Mouse (Mus musculus) embryonic facial prominence, embryonic 11.5 days (tissue): Measurements from ENCODE around the gene Tectb. TPM values are rescaled to one million over a fixed set of nuclear protein-coding genes. Genes with fewer than 3 reads are reported as not detected.

Experiments used
- ATAC-seq: fragments of 200-750 bp; cut with Nextera tagmentation; replicated peaks from 2 replicates; pipeline ENCODE4 v1.8.0; 2017; ENCODE audit warnings: low read depth; ENCODE audit not compliant: insufficient number of reproducible peaks, low FRiP score, low TSS enrichment
- DNase-seq: peaks from one replicate; pipeline ENCODE4 v3.0.0-alpha.2; 2015; ENCODE audit warnings: low spot score
- H3K27ac ChIP-seq: fragments of 300-500 bp; sonication (generic); replicated peaks from 2 replicates; pipeline ENCODE4 v1.5.1; 2014; ENCODE audit warnings: mild to moderate bottlenecking, low read depth, low read length, control low read depth
- H3K27me3 ChIP-seq: fragments of 300-500 bp; sonication (generic); 2 replicates; pipeline ENCODE4 v1.6.1; 2014; ENCODE audit warnings: mild to moderate bottlenecking, low read length, moderate library complexity, mixed read lengths; ENCODE audit not compliant: control insufficient read depth, insufficient read depth
- H3K36me3 ChIP-seq: fragments of 300-500 bp; sonication (generic); replicated peaks from 2 replicates; pipeline ENCODE4 v1.6.1; 2014; ENCODE audit warnings: low read depth, mild to moderate bottlenecking, low read length, moderate library complexity, mixed read lengths; ENCODE audit not compliant: control insufficient read depth, insufficient read depth
- H3K4me1 ChIP-seq: fragments of 300-500 bp; sonication (generic); 2 replicates; pipeline ENCODE4 v1.6.1; 2014; ENCODE audit warnings: low read length, mixed read lengths; ENCODE audit not compliant: control insufficient read depth, insufficient read depth
- H3K4me2 ChIP-seq: fragments of 300-500 bp; sonication (generic); 2 replicates; pipeline ENCODE4 v1.6.1; 2014; ENCODE audit warnings: low read depth, mild to moderate bottlenecking, control low read depth, low read length, moderate library complexity
- H3K4me3 ChIP-seq: fragments of 300-500 bp; sonication (generic); 2 replicates; pipeline ENCODE4 v1.5.1; 2014; ENCODE audit warnings: low read depth, low read length, control low read depth
- H3K9ac ChIP-seq: fragments of 300-500 bp; sonication (generic); replicated peaks from 2 replicates; pipeline ENCODE4 v1.6.1; 2014; ENCODE audit warnings: mild to moderate bottlenecking, control low read depth, low read length
- H3K9me3 ChIP-seq: fragments of 300-500 bp; sonication (generic); replicated peaks from 2 replicates; pipeline ENCODE4 v1.6.1; 2016; ENCODE audit warnings: mild to moderate bottlenecking, low read length, inconsistent platforms, mixed read lengths; ENCODE audit not compliant: control insufficient read depth
- WGBS: fragments of 180-500 bp; shearing (Covaris S2); extraction: QIAGEN DNeasy Blood & Tissue Kit; methylation state at CpG from one replicate; pipeline ENCODE4 v1.1.7; 2014; 5-methylcytosine and 5-hydroxymethylcytosine counted together
- polyA plus RNA-seq: library from polyadenylated mRNA; unstranded; fragments of >200 nt; fragmentation: Nextera tagmentation; extraction: Ambion mirVana; gene quantifications from 2 replicates; pipeline ENCODE4 v1.2.1, GENCODE M21; 2014

The Tectb gene
- polyA plus RNA-seq, 1 experiment from 2014 or later, result not detected

GRCm38 (mm10) chr19:55226621-55227020, 46.1 kb downstream of the Tectb start:
- Histone ChIP-seq H3K4me3 (no peak overlapping the region), H3K9ac (no peak overlapping the region), H3K36me3 (no peaks in the 10 kb centered on the region), H3K27ac (no peak overlapping the region), H3K27me3 (no peaks in the 10 kb centered on the region), H3K4me1 (no peaks in the 10 kb centered on the region), H3K4me2 (no peak overlapping the region), H3K9me3 (no peaks in the 10 kb centered on the region)
- DNase-seq, result no peak
- no peak for ATAC-seq
- 71% methylated on average over 5 of the region's 5 CpGs for WGBS

- H3K36me3 ChIP-seq, result no peaks in the 10 kb centered on the region
- H3K4me3 ChIP-seq, result no peak overlapping the region
- no peak for DNase-seq
- no peaks in the 10 kb centered on the region for H3K27me3 ChIP-seq
- H3K9me3 ChIP-seq, result no peaks in the 10 kb centered on the region
- no peak overlapping the region for H3K27ac ChIP-seq
- no peak overlapping the region for H3K9ac ChIP-seq
- 80% methylated on average over 7 of the region's 7 CpGs for WGBS
- no peak overlapping the region for H3K4me2 ChIP-seq
- no peaks in the 10 kb centered on the region for H3K4me1 ChIP-seq
- ATAC-seq, result no peak
Observed at GRCm38 (mm10) chr19:55227135-55227534, 46.6 kb downstream of the Tectb start.

GRCm38 (mm10) chr19:55231081-55231480, 50.5 kb downstream of the Tectb start:
- no peaks in the 10 kb centered on the region for H3K36me3 ChIP-seq
- H3K4me1 ChIP-seq, result no peaks in the 10 kb centered on the region
- 81% methylated on average over 10 of the region's 10 CpGs for WGBS
- H3K27me3 ChIP-seq, result no peaks in the 10 kb centered on the region
- H3K4me3 ChIP-seq, result no peak overlapping the region
- DNase-seq (no peak), ATAC-seq (no peak)
- no peak overlapping the region for H3K27ac ChIP-seq
- no peak overlapping the region for H3K4me2 ChIP-seq
- no peaks in the 10 kb centered on the region for H3K9me3 ChIP-seq
- no peak overlapping the region for H3K9ac ChIP-seq

GRCm38 (mm10) chr19:55232136-55232535, 51.6 kb downstream of the Tectb start:
- Histone ChIP-seq H3K4me1 (no peaks in the 10 kb centered on the region), H3K27me3 (no peaks in the 10 kb centered on the region), H3K4me2 (no peak overlapping the region), H3K4me3 (no peak overlapping the region), H3K27ac (no peak overlapping the region), H3K9me3 (no peaks in the 10 kb centered on the region), H3K9ac (no peak overlapping the region), H3K36me3 (no peaks in the 10 kb centered on the region)
- ATAC-seq, result no peak
- no peak for DNase-seq
- WGBS, result 56% methylated on average over 8 of the region's 8 CpGs

GRCm38 (mm10) chr19:55236026-55236425, 55.5 kb downstream of the Tectb start:
- no peak for ATAC-seq
- H3K9ac ChIP-seq, result no peak overlapping the region
- no peak overlapping the region for H3K4me2 ChIP-seq
- H3K27ac ChIP-seq, result no peak overlapping the region
- no peaks in the 10 kb centered on the region for H3K36me3 ChIP-seq
- H3K4me1 ChIP-seq, result no peaks in the 10 kb centered on the region
- H3K9me3 ChIP-seq, result no peaks in the 10 kb centered on the region
- no peak for DNase-seq
- H3K27me3 ChIP-seq, result no peaks in the 10 kb centered on the region
- H3K4me3 ChIP-seq, result no peak overlapping the region
- 43% methylated on average over 2 of the region's 2 CpGs for WGBS

GRCm38 (mm10) chr19:55236564-55236963, 56.0 kb downstream of the Tectb start:
- H3K9me3 ChIP-seq, result no peaks in the 10 kb centered on the region
- no peaks in the 10 kb centered on the region for H3K36me3 ChIP-seq
- WGBS, result 81% methylated on average over 5 of the region's 5 CpGs
- no peak overlapping the region for H3K4me2 ChIP-seq
- no peaks in the 10 kb centered on the region for H3K4me1 ChIP-seq
- H3K4me3 ChIP-seq, result no peak overlapping the region
- no peak overlapping the region for H3K27ac ChIP-seq
- DNase-seq, result no peak
- H3K9ac ChIP-seq, result no peak overlapping the region
- no peak for ATAC-seq
- no peaks in the 10 kb centered on the region for H3K27me3 ChIP-seq

- no peak for ATAC-seq
- no peaks in the 10 kb centered on the region for H3K4me1 ChIP-seq
- H3K27ac ChIP-seq, result no peak overlapping the region
- H3K36me3 ChIP-seq, result no peaks in the 10 kb centered on the region
- no peak overlapping the region for H3K4me3 ChIP-seq
- no peak overlapping the region for H3K9ac ChIP-seq
- no peak for DNase-seq
- no peak overlapping the region for H3K4me2 ChIP-seq
- no peaks in the 10 kb centered on the region for H3K27me3 ChIP-seq
- WGBS, result 82% methylated on average over 6 of the region's 6 CpGs
- H3K9me3 ChIP-seq, result no peaks in the 10 kb centered on the region
Observed at GRCm38 (mm10) chr19:55239766-55240426, 59.4 kb downstream of the Tectb start.

GRCm38 (mm10) chr19:55241186-55241645, 60.7 kb downstream of the Tectb start, which contains the start of gene Gucy2g:
Gene Gucy2g (minus strand): TSS chr19:55241236.
- DNase-seq, result no peak
- H3K4me2 ChIP-seq, result no peak within 1 kb of the TSS
- no peaks in the 10 kb centered on the region for H3K4me1 ChIP-seq
- H3K9me3 ChIP-seq, result no peaks in the 10 kb centered on the region
- ATAC-seq, result no peak
- 79% methylated on average over 6 of the region's 6 CpGs for WGBS
- H3K27ac ChIP-seq, result no peak within 1 kb of the TSS
- no peak within 1 kb of the TSS for H3K9ac ChIP-seq
- no peaks in the 10 kb centered on the region for H3K27me3 ChIP-seq
- no peaks in the 10 kb centered on the region for H3K36me3 ChIP-seq
- H3K4me3 ChIP-seq, result no peak within 1 kb of the TSS
